Mouse (Mus musculus): ENCODE results near the gene Vill.

Gene Vill

GRCm38 (mm10) chr9:119110640-119111039, 58.1 kb downstream of the Vill start:
- DNase-seq (ENCODE audit: low read depth, low spot score), result no peak

GRCm38 (mm10) chr9:119114911-119115310, 62.3 kb downstream of the Vill start:
- no peak for DNase-seq (ENCODE audit: low read depth, low spot score)

- DNase-seq (ENCODE audit: low read depth, low spot score), result no peak
These were observed 67.0 kb downstream of the Vill start for GRCm38 (mm10) chr9:119119409-119120167.

- no peak for DNase-seq (ENCODE audit: low read depth, low spot score)
These were observed 67.6 kb downstream of the Vill start for GRCm38 (mm10) chr9:119120168-119120560.

All from retina, postnatal 7 days (tissue).